Mouse (Mus musculus): ENCODE measurements around the gene Tcstv3.

- TF ChIP-seq CTCF (IDR thresholded peaks at IDR 0.05; ENCODE audit: low read depth, low read length) (no peak), POLR2A (IDR thresholded peaks at IDR 0.05; ENCODE audit: borderline replicate concordance, low read depth, low read length) (no peak)
Observed at GRCm38 (mm10) chr13:120299991-120300442, 16.7 kb upstream of the Tcstv3 start, which contains the start of gene BC147527.

Data from bone marrow macrophage, adult 2 months (primary cell).